In the genomic region with DNA sequence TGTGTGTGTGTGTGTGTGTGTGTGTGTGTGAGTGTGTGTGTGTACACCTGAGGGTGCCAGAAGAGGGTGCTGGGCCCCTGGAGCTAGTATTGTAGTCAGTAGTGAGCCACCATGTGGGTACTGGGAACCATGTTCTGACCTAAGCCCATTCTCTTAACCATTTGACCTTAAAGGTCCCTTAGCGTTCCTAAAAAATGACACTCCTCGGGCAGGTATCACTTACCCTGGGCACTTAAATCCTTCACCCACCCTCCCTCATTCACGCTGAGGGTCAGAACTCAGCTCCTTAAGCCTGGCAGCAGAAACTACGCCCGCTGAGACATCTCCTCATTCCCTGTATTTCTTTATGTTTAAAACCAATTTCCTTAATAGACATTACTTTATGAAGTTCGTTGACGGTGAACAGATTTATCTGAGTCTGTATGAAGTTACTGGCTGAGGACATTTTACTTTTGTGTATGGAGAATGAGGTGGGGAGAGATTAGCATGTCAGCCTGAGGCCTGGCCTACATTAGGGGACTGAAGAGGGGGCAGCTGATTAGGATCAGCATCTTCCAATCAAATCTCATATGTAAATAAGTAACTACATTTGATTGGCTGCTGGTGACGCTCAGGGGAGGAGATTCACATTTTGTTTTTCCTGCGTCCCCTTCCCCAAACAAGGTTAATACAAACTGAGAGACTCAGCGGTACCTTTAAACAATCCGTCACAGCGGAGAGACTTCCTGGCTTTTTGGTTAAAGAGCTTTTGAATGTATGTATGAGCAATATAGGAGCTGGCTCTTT, we compare ENCODE assay signal across 11 mouse cellular contexts.
DNase-seq lines count a peak whose midpoint lies in the region; ATAC-seq and TF ChIP-seq lines count a peak whose summit lies in the region.
"Had no signal": no experiment of that assay in that cellular context is flagged by ENCODE, and none has a peak within 500 bp of the region (broad histone marks: within the 10 kb centered on the region; RNA-seq: fewer than 3 reads in every experiment).

No protein-coding gene starts in this region.

- DNase-seq in heart, postnatal 36 days: no peak
- peak; percentile 53 for DNase-seq in embryonic facial prominence, embryonic 10.5 days (ENCODE audit: low spot score)
- peak; percentile 54 for DNase-seq in hindbrain, postnatal 0 days (ENCODE audit: low spot score)
- no peak for DNase-seq in cerebellum, adult 11-12 months
- no peak for DNase-seq in urinary bladder, adult 18-20 months (ENCODE audit: low spot score in 2 of 2)
- DNase-seq in left cerebral cortex, adult 8-10 months (ENCODE audit: low spot score in 2 of 2): no peak
- DNase-seq: B cell, adult 2 months had no signal

- H3K27me3 ChIP-seq in heart, embryonic 13.5 days (replicated peaks): no peaks in the 10 kb centered on the region
- no peaks in the 10 kb centered on the region for H3K27me3 ChIP-seq in embryonic facial prominence, embryonic 10.5 days (replicated peaks; ENCODE audit: low read depth, poor library complexity, severe bottlenecking)
- no peaks in the 10 kb centered on the region for H3K27me3 ChIP-seq in hindbrain, postnatal 0 days (ENCODE audit: insufficient read depth, low read length)
- H3K27me3 ChIP-seq in midbrain, embryonic 16.5 days (ENCODE audit: control insufficient read depth, insufficient read depth, low read depth, low read length): no peaks in the 10 kb centered on the region

- peak overlapping the region; percentile 43 for H3K4me2 ChIP-seq in heart, embryonic 13.5 days
- H3K4me2 ChIP-seq in hindbrain, postnatal 0 days (ENCODE audit: low read depth, low read length): peak overlapping the region; percentile 46
- peak overlapping the region; percentile 43 for H3K4me2 ChIP-seq in midbrain, embryonic 16.5 days (ENCODE audit: low read length)

- H3K4me1 ChIP-seq in heart, embryonic 13.5 days: peaks cover 16% of the 10 kb centered on the region
- H3K4me1 ChIP-seq in embryonic facial prominence, embryonic 10.5 days: peaks cover 4% of the 10 kb centered on the region; the same call in 1 of the 2 replicates
- H3K4me1 ChIP-seq in hindbrain, postnatal 0 days (ENCODE audit: insufficient read depth, low read length): no peaks in the 10 kb centered on the region
- no peaks in the 10 kb centered on the region for H3K4me1 ChIP-seq in midbrain, embryonic 16.5 days (ENCODE audit: control insufficient read depth, insufficient read depth, low read length)

- H3K9ac ChIP-seq in heart, embryonic 13.5 days: no peak overlapping the region
- no peak overlapping the region for H3K9ac ChIP-seq in hindbrain, postnatal 0 days (replicated peaks; ENCODE audit: low read length)
- H3K9ac ChIP-seq in midbrain, embryonic 16.5 days (ENCODE audit: low read depth, low read length): no peak overlapping the region

- no peaks in the 10 kb centered on the region for H3K36me3 ChIP-seq in heart, embryonic 13.5 days
- no peaks in the 10 kb centered on the region for H3K36me3 ChIP-seq in embryonic facial prominence, embryonic 10.5 days (replicated peaks)
- no peaks in the 10 kb centered on the region for H3K36me3 ChIP-seq in hindbrain, postnatal 0 days (ENCODE audit: insufficient read depth, low read length)
- no peaks in the 10 kb centered on the region for H3K36me3 ChIP-seq in midbrain, embryonic 16.5 days (ENCODE audit: control insufficient read depth, insufficient read depth, low read length)

- no peak for ATAC-seq in heart, embryonic 13.5 days (ENCODE audit: extremely low read depth, insufficient number of reproducible peaks, low FRiP score, low TSS enrichment)
- peak; percentile 62; the same call in 1 of the 2 replicates for ATAC-seq in hindbrain, postnatal 0 days
- ATAC-seq in midbrain, embryonic 16.5 days: no peak
- ATAC-seq: activated CD4-positive, CD25-positive, alpha-beta regulatory T cell, adult 4 months had no signal

- intact Hi-C loops in heart, postnatal 36 days (cut with DNase I): no loop called here

- H3K27ac ChIP-seq in heart, embryonic 13.5 days (replicated peaks): no peak overlapping the region
- H3K27ac ChIP-seq in embryonic facial prominence, embryonic 10.5 days (replicated peaks): no peak overlapping the region
- H3K27ac ChIP-seq in hindbrain, postnatal 0 days: no peak overlapping the region
- no peak overlapping the region for H3K27ac ChIP-seq in midbrain, embryonic 16.5 days (ENCODE audit: low read length)

- no peaks in the 10 kb centered on the region for H3K9me3 ChIP-seq in heart, embryonic 13.5 days
- no peaks in the 10 kb centered on the region for H3K9me3 ChIP-seq in embryonic facial prominence, embryonic 10.5 days
- no peaks in the 10 kb centered on the region for H3K9me3 ChIP-seq in hindbrain, postnatal 0 days (ENCODE audit: low read length)
- H3K9me3 ChIP-seq in midbrain, embryonic 16.5 days (replicated peaks; ENCODE audit: control insufficient read depth, low read length, poor library complexity, severe bottlenecking): no peaks in the 10 kb centered on the region

- TF ChIP-seq CTCF in hindbrain, postnatal 0 days (IDR thresholded peaks at IDR 0.05; ENCODE audit: low read depth): no peak

- peak overlapping the region; percentile 24 for H3K4me3 ChIP-seq in heart, embryonic 13.5 days
- peak overlapping the region; percentile 47 for H3K4me3 ChIP-seq in embryonic facial prominence, embryonic 10.5 days
- peak overlapping the region; percentile 18; the same call in 1 of the 2 replicates for H3K4me3 ChIP-seq in hindbrain, postnatal 0 days (ENCODE audit: low read length)
- H3K4me3 ChIP-seq in midbrain, embryonic 16.5 days (ENCODE audit: low read depth, low read length): no peak overlapping the region
- H3K4me3 ChIP-seq: erythroblast, embryonic 14.5 days had no signal

- WGBS in heart, embryonic 13.5 days: 50% methylated on average over 12 of the region's 12 CpGs
- 40% methylated on average over 12 of the region's 12 CpGs for WGBS in embryonic facial prominence, embryonic 10.5 days
- 48% methylated on average over 12 of the region's 12 CpGs for WGBS in hindbrain, postnatal 0 days
- 37% methylated on average over 12 of the region's 12 CpGs for WGBS in midbrain, embryonic 16.5 days

Comparison
In these comparisons a context has a peak if more than half of its experiments do, and no peak if none do; other contexts are left out.
1. DNase-seq: peak in embryonic facial prominence, embryonic 10.5 days (single experiment) and hindbrain, postnatal 0 days (single experiment); none in heart, postnatal 36 days (0 of 2), cerebellum, adult 11-12 months (single experiment), urinary bladder, adult 18-20 months (0 of 2) and left cerebral cortex, adult 8-10 months (0 of 2).
2. Peak in every context shown above with its lines, with median percentiles within 50 percentile points of each other: H3K4me2 ChIP-seq.